Mouse (Mus musculus) kidney, adult 8-10 months (tissue): ENCODE results near the gene Zranb1.

Experiments used
- DNase-seq, 2 experiments: peaks; one replicate each; pipeline ENCODE4 v3.0.0; 2022

Gene Zranb1

GRCm38 (mm10) chr7:132930055-132930454 is 887 bp upstream of the Zranb1 start:
- no peak for DNase-seq

- DNase-seq, result peak; percentile 33 to 43
These were observed 814 bp downstream of the Zranb1 start for GRCm38 (mm10) chr7:132931560-132932351.

GRCm38 (mm10) chr7:132933331-132933730 is 2.4 kb downstream of the Zranb1 start:
- DNase-seq, result no peak

- DNase-seq, result no peak
These were observed 3.8 kb downstream of the Zranb1 start for GRCm38 (mm10) chr7:132934743-132935142.

GRCm38 (mm10) chr7:132939118-132939517 is 8.2 kb downstream of the Zranb1 start:
- no peak for DNase-seq

- no peak for DNase-seq
These were observed 9.6 kb downstream of the Zranb1 start for GRCm38 (mm10) chr7:132940569-132940968.

- DNase-seq, result no peak
These were observed 19.0 kb downstream of the Zranb1 start for GRCm38 (mm10) chr7:132949968-132950367.

GRCm38 (mm10) chr7:132950613-132951012 is 19.7 kb downstream of the Zranb1 start:
- DNase-seq, result no peak

GRCm38 (mm10) chr7:132964395-132964794 is 33.5 kb downstream of the Zranb1 start:
- peak in 1 of 2 experiments; percentile 16 for DNase-seq

GRCm38 (mm10) chr7:132965707-132966106 is 34.8 kb downstream of the Zranb1 start:
- DNase-seq, result no peak

- no peak for DNase-seq
These were observed 41.1 kb downstream of the Zranb1 start for GRCm38 (mm10) chr7:132972079-132972478.

- no peak for DNase-seq
These were observed 45.1 kb downstream of the Zranb1 start for GRCm38 (mm10) chr7:132976079-132976478.

- DNase-seq, result peak in 1 of 2 experiments; percentile 21
These were observed 47.0 kb downstream of the Zranb1 start for GRCm38 (mm10) chr7:132977981-132978380.

GRCm38 (mm10) chr7:132982639-132983038 is 51.7 kb downstream of the Zranb1 start:
- DNase-seq, result no peak

- DNase-seq, result no peak
These were observed 58.9 kb downstream of the Zranb1 start for GRCm38 (mm10) chr7:132989839-132990238.

GRCm38 (mm10) chr7:132991240-132991900 is 60.4 kb downstream of the Zranb1 start:
- DNase-seq, result no peak

- no peak for DNase-seq
These were observed 62.1 kb downstream of the Zranb1 start for GRCm38 (mm10) chr7:132992967-132993615.

- DNase-seq, result no peak
These were observed 63.2 kb downstream of the Zranb1 start for GRCm38 (mm10) chr7:132994120-132994519.

- DNase-seq, result no peak
These were observed 63.8 kb downstream of the Zranb1 start for GRCm38 (mm10) chr7:132994628-132995191.

- DNase-seq, result no peak
These were observed 65.4 kb downstream of the Zranb1 start for GRCm38 (mm10) chr7:132996391-132996790.

GRCm38 (mm10) chr7:132998639-132999038 is 67.7 kb downstream of the Zranb1 start:
- no peak for DNase-seq

GRCm38 (mm10) chr7:132999061-132999460 is 68.1 kb downstream of the Zranb1 start:
- no peak for DNase-seq

GRCm38 (mm10) chr7:133001388-133001787 is 70.4 kb downstream of the Zranb1 start:
- no peak for DNase-seq
